Mouse (Mus musculus) layer of hippocampus, postnatal 36 days (tissue): ENCODE measurements at regions not wholly inside any gene's neighbourhood (a gene's known extent, or its start where the extent isn't known, plus 50 kb on each side); places are given as distances from the start of the nearest gene placed in this dataset.

Source experiments
- DNase-seq, 2 experiments: peaks; one replicate each; pipeline ENCODE4 v3.0.0; 2022

GRCm38 (mm10) chr14:72371702-72372277, 119.8 kb downstream of the Gm9195 start:
- peak; percentile 77 to 81 for DNase-seq

- DNase-seq: no peak
Observed at GRCm38 (mm10) chr14:72360829-72361520, 130.7 kb downstream of the Gm9195 start.

- DNase-seq: no peak
Observed at GRCm38 (mm10) chr14:72360181-72360580, 131.5 kb downstream of the Gm9195 start.

GRCm38 (mm10) chr14:72357915-72358314, 133.7 kb downstream of the Gm9195 start:
- DNase-seq: no peak

GRCm38 (mm10) chr14:72342181-72342580, 149.5 kb downstream of the Gm9195 start:
- no peak for DNase-seq

GRCm38 (mm10) chr14:72341590-72342154, 150.0 kb downstream of the Gm9195 start:
- no peak for DNase-seq

GRCm38 (mm10) chr14:72338046-72338445, 153.6 kb downstream of the Gm9195 start:
- DNase-seq: no peak

GRCm38 (mm10) chr14:72303856-72304255, 187.8 kb downstream of the Gm9195 start:
- no peak for DNase-seq

GRCm38 (mm10) chr14:72300026-72300425, 191.6 kb downstream of the Gm9195 start:
- DNase-seq: no peak

- no peak for DNase-seq
Observed at GRCm38 (mm10) chr14:72294631-72295030, 197.0 kb downstream of the Gm9195 start.

- DNase-seq: no peak
Observed at GRCm38 (mm10) chr14:72293677-72294387, 197.8 kb downstream of the Gm9195 start.

- DNase-seq: no peak
Observed at GRCm38 (mm10) chr14:72292656-72293299, 198.9 kb downstream of the Gm9195 start.

GRCm38 (mm10) chr14:72277309-72277708, 214.3 kb downstream of the Gm9195 start:
- DNase-seq: no peak

GRCm38 (mm10) chr14:72259255-72259654, 232.4 kb downstream of the Gm9195 start:
- no peak for DNase-seq

GRCm38 (mm10) chr14:72241872-72242271, 249.8 kb downstream of the Gm9195 start:
- no peak for DNase-seq

- no peak for DNase-seq
Observed at GRCm38 (mm10) chr14:72240272-72240671, 251.4 kb downstream of the Gm9195 start.

- no peak for DNase-seq
Observed at GRCm38 (mm10) chr14:72238344-72238743, 253.3 kb downstream of the Gm9195 start.

- DNase-seq: peak in 1 of 2 experiments; percentile 14
Observed at GRCm38 (mm10) chr14:72234234-72235075, 257.2 kb downstream of the Gm9195 start.

- DNase-seq: no peak
Observed at GRCm38 (mm10) chr14:72227853-72228252, 263.8 kb downstream of the Gm9195 start.

- no peak for DNase-seq
Observed at GRCm38 (mm10) chr14:72227441-72227840, 264.2 kb downstream of the Gm9195 start.

- DNase-seq: no peak
Observed at GRCm38 (mm10) chr14:72226946-72227345, 264.7 kb downstream of the Gm9195 start.

GRCm38 (mm10) chr14:72222836-72223235, 268.8 kb downstream of the Gm9195 start:
- no peak for DNase-seq
